Mouse (Mus musculus): Measurements from ENCODE around the gene Rims1.

Rims1 gene

DNA sequence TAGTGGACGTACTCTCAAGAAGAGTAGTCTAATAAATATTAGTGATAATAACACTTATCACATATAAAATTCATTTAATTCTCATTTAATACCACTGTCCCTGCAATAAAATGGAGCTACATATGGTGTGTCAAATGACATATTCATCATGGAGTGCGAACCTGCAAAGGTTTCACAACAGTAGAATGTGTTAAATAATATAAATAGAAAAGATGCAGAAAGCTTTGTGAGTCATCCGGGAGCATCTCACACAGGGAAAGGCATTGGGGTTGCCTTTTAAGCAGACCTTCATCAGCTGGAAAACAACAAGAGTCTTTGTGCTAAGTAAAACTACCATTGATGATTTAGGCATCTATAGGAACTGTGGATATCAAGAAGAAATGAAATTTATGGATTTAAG is 220.2 kb downstream of the Rims1 start:
- no peak for DNase-seq (ENCODE audit: low spot score)

DNA sequence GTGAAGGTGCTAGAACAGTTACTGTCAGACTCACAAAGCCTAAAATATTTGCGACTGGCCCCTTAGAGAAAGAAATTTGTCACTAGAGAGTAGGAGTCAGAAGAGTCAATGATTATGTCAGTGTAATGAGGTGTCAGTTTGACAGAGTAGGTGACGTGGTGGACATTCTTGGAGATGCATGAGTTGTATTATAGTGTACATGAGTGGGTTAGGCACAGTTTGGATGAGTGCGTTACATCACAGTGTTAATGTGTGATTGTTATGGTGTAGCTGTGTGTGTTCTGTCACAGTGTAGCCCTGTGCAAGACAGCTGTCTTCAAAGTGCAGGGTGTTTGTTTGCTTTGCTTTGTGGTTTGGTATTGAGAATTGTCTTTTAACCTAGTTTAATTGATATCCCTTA is 226.3 kb downstream of the Rims1 start:
- DNase-seq (ENCODE audit: low spot score): no peak

DNA sequence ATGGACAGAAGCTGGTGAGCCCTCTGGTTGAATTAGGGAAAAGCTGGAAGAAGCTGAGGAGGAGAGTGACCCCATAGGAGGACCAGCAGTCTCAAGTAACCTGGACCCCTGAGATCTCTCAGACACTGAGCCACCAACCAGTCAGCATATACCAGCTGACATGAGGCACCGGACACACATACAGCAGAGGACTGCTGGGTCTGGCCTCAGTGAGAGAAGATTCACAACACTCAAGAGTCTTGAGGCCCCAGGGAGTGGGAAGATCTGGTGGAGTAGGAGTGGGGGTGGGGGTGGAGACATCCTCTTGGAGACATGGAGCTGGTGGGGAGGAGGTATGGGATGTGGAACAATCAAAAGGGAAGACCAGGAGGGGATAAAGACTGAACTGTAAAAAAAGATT is 233.1 kb downstream of the Rims1 start:
- DNase-seq (ENCODE audit: low spot score): no peak

DNA sequence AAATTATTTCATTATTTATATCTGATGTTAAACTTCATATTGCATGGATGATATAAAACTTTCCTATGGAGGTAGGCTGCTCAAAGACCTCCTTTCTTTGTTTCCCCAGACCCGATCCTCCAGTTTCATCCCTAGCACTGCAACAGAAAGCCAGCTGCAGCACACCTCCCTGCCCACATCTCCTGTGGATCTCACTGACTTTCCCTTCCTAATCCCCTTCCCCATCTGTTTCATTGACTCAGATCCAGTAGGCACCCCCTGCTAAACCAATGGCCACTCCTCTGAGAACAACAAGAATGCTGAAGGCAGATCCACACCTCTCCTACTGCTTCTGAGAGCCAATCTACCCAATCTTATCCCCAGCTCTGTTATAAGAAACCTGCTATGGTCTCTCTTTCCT is 259.5 kb downstream of the Rims1 start:
- no peak for DNase-seq (ENCODE audit: low spot score)

DNA sequence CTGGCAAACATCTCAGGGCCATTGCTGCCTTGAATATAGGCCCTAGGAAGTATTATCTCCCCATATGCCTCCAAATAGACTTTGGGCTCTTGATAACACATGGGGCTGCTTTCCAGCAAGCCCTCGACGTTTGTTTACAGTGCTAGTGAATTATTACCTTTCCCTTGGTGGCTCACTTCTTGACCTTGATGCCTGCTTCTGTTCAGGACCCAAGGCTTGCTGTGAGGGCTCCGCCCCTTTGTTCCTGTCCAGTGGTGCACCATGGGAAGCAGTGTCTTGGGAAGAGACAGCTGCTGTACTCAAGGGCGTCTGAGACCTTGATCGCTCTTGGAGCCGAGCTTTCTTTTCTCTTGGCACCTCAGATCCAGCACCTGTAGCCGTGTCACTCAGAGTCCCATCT is 267.7 kb downstream of the Rims1 start:
- no peak for DNase-seq (ENCODE audit: low spot score)

DNA sequence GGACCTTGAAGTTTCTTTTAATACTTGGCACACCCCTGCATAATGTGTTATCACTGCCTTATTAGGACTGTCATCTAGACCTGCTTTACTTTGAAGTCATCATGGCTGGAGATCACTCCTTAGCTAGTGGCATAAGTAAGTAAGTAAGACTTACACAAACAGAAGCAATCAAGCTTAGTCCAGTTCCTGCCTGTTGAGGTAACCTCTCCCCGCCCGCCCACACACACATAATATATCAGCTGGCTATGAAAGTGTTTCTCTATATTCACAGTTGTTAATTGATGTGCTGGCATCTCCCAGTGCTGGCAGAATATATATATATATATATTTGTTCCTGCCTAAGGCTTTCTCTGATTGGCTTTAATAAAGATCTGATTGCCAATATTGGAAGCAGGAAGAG is 269.0 kb downstream of the Rims1 start:
- DNase-seq (ENCODE audit: low spot score): no peak

DNA sequence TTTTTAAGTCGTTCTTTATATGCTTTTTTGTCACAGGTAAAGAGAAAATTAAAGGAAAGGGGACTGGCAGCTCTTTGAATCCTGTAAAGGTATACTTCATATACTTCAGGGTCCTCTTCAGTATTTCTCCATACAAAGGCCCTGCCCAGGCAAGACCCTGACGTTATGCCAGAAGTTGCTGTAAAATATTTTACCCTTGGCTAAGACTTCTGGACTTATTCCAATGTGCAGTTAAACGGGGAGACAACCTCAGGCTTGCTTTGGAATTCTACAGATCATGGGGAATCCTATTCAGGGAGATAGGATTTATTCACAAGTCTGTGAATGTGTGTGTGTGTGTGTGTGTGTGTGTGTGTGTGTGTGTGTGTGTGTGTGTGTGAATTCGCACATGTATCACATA is 270.7 kb downstream of the Rims1 start:
- no peak for DNase-seq (ENCODE audit: low spot score)

DNA sequence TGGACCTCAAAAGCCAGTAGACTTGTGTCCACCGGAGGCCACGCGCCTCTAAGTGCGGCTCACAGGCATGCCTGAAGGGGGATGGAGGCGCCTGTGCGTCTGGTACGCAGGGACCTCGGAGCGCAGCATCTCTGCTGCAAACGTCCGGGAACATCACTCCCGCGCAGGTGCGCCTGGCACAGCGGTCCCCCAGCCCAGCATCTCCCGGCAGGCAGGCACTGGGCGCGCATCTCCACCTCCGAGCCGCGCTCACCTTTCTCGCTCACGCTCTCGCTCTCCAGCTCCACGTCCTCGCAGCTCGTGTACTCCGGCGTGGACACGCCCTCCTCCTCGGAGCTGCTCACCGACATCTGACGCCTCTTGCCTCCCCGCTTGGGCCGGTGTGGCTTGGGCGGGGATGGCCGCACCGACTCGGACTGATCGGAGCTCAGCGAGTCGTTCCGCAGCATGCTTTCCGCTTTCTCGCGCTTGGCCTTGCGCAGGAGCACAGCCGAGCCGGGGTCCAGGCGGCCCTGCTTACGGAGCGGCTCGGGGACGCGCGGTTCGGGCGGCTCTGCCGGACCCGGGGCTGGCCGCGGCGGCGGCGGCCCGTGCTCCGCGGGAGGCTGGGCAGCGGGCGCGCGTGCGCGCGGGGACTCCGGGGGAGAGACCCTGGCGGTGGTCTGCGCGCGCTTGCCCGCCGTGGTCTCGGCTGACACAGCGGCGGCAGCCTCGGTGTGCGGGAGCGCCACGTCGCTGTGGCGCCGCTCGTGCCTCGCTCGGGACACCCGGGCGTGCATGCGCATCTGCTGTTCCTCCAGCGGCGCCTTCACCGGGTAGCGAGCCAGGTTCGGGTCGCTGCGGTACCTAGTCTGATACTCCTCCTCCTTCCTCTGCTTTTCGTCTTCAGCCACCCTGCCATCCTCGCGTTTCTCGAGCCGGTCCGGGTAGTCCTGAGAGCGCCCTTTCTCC is 272.4 kb downstream of the Rims1 start:
- no peak for DNase-seq (ENCODE audit: low spot score)

DNA sequence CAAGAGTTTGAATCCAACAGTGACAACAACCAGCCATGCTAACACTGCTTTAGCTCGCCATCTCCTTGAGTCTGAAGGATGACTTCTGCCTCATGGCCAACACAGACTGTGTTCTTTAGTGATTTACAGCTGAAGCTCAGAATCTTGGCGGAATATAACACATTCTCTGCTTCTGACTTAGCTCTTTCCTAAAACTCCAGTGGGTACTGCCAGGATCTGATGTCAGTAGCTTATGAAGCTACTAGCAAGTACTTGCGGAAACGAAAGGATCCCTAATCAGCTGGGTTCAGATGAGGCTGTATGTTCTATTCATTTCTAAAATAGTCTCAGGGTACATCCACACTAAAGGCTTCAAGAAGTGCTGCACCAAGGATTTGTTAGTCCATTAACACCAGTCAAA is 290.7 kb downstream of the Rims1 start:
- DNase-seq (ENCODE audit: low spot score): no peak

DNA sequence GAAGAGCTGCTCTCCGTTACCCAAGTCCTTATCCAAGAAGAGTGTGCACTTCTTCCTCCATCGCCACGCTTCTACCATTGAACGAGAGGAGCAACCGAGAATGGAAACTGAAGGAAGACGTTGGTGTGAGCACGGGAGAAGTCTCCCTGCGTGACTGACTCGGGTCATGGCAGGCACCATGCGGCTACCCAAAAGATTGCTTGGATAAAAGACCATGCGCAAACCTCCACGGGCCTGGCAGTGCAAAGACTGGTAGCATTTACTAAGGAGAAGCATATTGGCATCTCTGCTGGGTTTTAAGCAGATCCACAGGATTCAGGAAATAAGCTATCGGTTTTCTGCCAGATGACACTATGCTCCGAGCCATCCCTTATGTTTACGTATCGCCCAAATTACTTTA is 293.4 kb downstream of the Rims1 start:
- DNase-seq (ENCODE audit: low spot score): no peak

DNA sequence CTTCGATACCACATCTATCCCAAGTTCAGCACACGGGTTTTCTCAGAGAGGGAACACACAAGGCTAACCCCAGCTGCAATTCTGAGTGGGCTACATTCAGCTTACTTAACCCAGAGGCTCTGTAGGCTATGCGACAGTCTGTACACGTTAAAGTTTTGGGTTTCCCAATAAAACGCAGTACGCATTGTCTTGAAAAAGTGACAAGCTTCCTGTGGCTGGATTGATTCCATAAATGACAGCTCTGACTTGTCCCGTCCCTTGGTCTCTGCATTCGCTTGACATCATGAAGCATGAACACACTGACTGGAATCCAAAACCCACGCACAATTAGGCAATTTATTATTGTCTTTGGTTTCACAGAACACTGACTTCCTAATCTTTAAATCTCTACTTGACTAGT is 294.2 kb downstream of the Rims1 start:
- no peak for DNase-seq (ENCODE audit: low spot score)

DNA sequence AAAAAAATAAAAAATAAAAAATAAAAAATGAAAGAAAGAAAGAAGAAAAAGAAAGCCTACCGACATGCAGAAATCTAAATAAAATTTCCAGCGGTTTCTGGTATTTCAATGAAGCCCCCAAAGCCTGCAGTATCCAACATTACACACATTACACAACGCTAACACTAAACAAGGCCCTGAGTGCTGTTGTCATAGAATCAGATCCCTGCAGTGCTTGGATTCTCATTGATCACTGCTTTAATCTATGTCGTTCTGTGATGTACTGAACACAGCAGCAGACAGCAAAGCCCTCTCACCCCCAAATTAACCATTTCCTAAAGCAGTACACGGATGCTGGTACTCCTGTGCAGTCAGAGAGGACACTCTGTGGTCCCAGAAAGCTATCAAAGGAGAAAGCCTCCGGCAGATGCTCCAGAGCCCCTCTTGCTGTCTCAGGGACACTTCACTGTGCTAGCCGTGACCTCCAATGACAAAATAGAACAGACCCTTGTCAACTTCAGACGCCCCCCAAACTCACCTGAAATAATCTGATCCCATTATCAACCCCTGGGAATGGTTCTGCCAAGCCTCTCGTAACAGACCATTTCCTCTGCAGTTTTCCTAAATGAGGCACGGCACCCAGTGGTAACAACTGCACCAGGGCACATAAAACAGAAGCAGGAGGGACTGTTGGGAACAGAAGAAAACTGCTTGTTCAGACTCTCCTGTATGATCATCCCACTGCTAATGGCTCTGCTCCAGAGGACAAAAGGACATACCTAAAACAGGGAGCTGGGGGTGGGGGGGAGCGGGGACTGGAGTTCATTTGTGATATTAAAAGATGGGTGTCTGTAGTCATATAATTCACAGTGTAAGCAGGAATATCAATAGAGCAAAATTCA is 296.8 kb downstream of the Rims1 start:
- DNase-seq (ENCODE audit: low spot score): no peak

DNA sequence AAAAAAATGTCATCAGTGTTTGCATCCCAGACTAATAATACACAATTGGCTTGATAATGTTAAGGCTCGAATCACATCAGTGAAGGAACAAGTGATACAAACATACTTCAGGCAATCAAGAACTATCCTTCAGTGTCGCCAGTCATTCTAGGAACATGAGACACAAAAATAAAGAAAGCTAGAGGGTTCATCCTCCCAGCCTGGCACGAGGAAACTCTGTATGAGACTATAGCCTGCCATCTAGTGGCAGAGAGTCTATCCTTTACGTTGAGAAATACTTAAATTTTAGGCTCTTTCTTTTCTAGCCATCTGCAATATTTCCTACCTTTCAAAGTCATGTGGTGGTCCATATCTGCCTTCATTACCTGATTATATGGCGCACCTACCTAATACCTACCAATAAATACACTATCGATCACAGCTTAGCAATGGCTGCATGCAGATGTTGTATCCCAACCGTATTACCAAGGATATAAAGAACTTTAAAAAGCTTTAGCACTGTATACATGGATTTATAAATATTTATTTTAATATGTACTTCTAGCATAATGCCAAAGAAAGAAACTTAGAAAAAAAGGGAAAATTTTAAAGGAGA is 318.4 kb downstream of the Rims1 start:
- no peak for DNase-seq (ENCODE audit: low spot score)

DNA sequence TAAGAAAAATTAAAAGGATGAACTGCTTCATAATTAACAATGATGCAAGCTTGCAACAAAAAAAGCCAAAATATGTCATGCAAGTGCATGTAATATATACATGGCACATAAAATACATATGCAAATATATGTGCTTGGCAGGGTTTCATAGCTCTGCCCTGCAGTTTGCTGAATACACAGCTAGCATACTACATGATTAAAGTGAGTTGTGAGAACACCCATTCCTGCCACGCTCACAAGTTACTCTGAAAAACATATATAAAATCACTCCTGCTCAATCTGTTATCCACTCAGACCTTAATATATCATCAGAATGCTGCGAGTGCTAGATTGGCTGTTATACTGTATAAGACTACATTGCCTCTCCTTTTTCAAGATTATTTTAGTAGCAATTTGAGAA is 329.6 kb downstream of the Rims1 start:
- no peak for DNase-seq (ENCODE audit: low spot score)

DNA sequence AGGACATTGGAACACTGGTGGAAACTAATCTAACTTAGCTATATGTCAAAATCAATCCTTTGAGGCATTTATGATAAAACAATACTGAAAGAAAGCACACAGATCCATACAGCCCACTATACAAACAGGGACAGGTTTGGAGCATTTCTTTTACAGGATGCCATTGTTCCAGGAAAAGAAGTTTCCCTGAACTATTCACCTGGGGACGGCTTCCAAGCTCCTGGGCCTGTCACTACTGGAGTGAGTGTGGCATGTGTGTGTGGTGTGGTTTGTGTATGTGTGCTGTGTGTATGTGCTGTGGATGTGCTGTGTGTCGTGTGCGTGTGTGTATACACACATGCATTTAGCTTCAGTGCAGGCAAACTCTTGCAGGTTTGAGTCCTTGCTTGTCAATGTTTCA is 338.8 kb downstream of the Rims1 start:
- no peak for DNase-seq (ENCODE audit: low spot score)

DNA sequence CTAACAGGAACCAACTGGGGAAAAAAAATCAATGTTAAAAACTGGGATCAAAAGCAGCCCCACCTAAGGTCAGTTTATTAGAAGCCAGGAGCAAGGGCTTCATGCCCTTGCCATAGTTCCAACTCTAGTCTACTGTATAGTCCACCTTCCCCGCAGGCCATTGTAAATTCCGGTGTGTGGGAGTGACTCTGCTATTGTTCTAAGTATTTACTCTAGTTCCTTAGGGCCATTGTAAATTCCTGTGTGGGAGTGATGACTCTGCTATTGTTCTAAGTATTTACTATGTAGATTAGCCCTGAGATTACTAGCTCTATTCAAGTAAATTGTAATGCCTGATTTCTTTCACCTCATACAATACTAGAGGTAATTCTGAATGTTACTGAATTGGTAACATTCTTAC is 339.2 kb downstream of the Rims1 start:
- no peak for DNase-seq (ENCODE audit: low spot score)

DNA sequence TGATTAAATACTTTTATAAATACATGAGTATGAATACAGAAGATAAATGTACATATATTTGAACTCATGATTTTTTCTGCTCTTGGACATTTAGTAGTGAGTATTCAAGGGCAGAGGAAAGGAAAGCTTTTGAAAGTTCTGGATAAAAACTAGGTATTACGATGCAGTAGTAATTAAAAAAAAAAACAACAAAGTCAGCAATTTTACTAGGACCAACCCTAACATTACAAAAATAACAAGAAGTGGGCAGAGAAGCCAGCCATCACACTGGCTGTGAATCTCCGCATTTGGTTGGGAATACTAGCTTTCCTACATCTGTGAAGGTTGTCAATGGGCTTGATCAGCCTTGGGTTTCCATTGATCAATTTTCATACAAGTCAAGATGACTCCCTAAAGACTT is 381.8 kb downstream of the Rims1 start:
- no peak for DNase-seq (ENCODE audit: low spot score)

DNA sequence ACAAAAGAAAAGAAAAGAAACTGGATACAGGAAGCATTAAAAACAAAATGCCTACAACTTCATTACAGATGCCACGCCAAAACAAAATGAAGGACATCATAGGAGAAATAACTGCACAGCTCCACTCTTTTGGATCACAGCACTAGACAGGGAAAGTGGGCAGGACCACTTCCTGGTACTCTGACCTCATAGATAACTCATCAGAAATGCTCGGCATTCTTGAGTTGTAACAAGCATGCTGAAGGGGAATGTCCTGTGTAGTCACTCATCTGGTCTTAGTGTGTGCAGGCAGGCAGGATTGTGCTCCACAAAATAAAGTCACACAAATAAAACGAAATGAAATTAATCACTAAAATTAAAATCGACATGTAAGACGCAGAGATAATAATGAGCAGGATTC is 383.7 kb downstream of the Rims1 start:
- DNase-seq (ENCODE audit: low spot score): no peak

DNA sequence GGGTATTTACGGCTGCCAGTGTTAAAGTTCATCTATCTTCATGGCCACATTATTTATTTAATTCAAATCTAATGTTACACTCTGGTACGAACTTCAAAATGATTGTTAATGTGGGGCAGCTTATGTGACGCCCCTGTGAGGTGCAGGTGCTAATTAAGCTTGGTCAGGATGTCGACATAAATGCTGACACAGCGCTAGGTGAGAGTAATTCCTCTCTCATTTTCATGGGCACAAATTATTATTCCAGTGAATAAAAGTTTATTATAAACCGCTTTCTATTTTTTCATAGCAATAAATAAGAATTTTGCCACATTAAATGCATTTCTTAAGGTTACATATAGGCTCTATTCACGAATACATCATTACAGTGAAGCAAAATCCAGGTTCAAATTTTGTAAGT is 395.6 kb downstream of the Rims1 start:
- DNase-seq (ENCODE audit: low spot score): no peak

DNA sequence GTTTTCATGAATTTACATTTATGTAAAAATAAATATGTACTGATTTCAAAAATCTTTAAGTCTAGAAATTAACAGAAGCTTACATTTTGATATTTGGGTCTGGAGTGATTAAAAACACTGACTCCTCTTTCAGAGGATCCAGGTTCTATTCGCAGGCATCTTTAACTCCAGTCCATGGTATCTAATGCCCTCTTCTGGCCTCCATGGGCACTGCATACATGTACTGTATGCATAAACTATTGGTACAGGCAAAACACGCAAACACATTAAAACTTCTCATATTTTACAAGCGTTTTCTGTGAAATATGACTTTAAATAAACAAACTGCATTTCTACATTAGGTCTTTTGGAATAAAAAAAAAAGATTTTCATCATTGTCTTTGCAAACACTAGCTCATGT is 419.4 kb downstream of the Rims1 start:
- DNase-seq (ENCODE audit: low spot score): no peak

DNA sequence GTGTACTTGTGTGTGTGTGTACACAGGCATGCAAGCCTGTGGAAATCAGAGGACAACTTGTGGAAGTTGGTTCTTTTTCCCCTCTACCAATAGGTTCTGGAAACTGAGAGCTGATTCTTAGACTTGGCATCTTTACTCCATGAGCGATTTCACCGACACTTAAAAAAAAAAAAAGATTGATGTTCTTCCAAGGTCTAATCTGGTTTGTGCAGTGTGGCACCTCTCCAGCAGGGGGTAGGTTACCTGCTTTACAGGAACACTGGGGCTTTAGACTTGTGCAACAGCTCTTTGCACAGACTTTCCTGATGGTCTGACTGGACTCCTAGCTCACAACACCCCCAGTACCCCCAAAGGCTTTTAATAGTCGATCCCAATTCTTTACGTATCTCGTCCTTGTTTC is 428.1 kb downstream of the Rims1 start:
- no peak for DNase-seq (ENCODE audit: low spot score)

DNA sequence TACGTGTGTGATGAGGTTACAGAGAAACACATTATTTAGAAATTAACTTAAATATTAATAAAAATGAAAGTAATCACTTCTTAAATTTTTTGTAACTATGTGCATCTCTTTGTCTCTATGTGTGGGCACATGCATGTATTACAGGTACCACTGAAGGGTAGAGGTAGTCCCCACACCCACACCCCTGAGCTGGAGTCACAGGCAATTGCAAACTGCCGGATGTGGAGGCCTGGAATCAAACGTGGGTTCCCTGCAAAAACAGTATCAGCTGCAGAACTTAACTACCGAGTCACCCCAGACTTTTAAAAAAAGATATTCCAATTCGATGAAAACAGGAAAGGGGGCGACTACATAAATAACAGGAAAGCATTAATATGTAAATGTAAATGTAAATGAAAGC is 428.7 kb downstream of the Rims1 start:
- no peak for DNase-seq (ENCODE audit: low spot score)

DNA sequence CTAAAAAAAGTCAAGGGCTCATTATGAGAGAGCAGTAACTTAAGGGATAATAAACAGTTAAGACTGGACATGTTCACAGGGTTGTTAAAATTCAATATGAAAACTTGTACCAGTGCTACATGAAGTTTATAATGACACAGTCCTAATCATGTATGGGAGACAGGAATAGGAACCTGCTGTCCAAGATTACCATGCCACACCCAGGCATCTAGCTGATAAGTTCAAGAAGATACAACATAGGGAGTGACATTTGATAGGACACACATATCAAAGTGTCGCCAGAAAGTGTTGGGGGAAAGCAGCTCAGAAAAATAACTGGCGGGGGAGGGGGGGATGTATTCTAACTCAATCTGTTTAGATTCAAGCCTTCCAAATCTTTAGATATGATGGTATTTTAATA is 449.6 kb downstream of the Rims1 start:
- DNase-seq (ENCODE audit: low spot score): no peak
